Mouse (Mus musculus): Measurements from ENCODE around the gene Nhsl1.
A peak's percentile ranks its signal among the peaks of the same experiment; 100 is the strongest.
"Not testable (repeated sequence)": the region's sequence is repeated elsewhere in the genome, so short reads cannot be mapped to it uniquely, and the experiment has no call there.

Nhsl1 gene

DNA sequence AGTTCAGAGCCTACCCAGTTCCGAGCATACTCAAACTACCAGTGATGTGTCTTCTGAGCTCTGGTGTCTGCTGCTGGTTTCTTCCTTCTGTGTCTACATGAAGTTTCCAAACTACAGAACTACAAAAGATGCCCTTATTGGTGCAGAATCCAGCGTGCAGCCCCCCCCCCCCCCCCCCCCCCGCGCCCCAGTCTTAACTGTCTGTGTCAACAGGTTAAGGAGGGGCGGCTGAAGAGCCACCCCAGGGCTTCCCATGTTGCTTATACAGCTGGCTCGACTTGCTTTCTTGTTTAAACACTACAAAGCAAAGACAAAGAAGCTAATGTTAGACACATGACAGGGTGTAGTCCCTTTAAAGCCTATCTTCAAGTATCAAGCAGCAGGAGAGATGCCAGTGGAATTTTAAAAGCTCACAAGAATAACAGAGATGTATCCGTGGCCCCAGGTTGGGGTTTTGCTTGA is 127.6 kb downstream of the Nhsl1 start:
- no peak for DNase-seq (ENCODE audit: low spot score)

DNA sequence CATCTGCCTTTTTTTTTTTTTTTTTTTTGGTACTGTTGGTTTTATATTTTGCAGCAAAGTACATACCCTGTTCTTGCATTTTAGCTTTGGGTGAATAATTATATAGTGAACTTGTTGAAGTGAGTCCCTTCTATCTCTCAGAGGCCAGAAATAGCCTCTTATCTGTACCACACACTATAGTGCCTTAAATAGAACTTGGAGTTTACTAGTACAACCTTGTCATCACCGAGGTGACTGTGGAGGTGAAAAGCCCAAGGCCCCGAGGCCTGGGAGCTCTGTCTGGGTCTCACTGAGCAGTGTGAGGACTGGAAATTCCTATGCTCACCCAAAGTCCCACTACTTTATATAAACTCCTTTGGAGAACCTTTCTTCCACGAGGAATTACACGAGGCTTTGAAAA is 128.5 kb downstream of the Nhsl1 start:
- no peak for DNase-seq (ENCODE audit: low spot score)

DNA sequence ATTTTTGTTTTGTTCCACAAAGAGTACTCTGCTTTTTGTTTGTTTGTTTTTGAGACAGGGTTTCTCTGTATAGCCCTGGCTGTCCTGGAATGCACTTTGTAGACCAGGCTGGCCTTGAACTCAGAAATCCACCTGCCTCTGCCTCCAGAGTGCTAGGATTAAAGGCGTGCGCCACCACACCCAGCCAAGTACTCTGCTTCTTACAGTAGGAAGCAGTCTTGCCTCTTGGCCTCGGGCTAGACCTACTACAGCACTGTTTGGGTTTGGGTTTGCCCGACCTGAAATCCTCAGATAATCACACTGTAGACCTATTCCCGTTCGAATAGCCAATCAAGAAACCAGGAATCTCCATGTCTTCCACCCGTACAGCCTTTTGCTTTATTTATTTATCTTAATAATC is 130.1 kb downstream of the Nhsl1 start:
- DNase-seq (ENCODE audit: low spot score), result not testable (repeated sequence)

DNA sequence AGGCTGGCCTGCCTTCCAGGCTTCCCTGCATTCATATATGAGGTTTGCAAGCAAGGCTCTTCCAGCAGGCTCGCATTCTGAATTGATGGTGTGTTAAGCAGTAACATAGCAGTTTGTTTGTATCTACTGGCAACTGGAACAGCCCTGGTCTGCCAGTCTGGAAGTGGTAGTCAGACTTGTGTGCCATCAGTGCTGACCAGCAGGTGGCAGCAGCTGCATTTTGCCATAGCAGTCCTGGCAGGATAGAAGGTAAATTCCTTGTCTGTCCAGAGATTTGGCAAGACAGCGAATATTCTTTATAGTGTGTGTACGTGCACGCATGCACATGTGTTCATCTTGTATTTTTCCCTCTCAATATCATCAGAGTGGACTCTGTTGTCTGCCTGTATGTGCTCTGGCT is 134.6 kb downstream of the Nhsl1 start:
- peak; percentile 70 for DNase-seq (ENCODE audit: low spot score)

DNA sequence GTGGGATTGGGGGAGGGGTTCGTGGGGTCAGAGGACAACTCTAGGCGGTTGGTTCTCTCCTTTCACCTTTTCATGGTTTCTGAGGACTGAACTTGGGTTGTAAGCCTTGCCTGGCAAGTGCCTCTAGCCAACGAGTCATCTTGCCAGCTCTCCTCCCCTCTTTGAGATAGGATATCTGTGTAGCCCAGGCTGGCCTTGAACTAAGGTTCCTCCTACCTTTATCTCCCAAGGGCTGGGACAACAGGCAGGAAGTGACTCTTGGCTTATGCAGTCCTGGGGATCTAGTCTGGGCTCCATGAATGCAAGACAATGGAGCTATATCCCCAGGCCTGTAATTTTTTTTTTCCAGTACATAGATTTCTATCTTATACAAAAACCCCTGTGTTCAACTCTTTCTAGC is 135.4 kb downstream of the Nhsl1 start:
- no peak for DNase-seq (ENCODE audit: low spot score)

DNA sequence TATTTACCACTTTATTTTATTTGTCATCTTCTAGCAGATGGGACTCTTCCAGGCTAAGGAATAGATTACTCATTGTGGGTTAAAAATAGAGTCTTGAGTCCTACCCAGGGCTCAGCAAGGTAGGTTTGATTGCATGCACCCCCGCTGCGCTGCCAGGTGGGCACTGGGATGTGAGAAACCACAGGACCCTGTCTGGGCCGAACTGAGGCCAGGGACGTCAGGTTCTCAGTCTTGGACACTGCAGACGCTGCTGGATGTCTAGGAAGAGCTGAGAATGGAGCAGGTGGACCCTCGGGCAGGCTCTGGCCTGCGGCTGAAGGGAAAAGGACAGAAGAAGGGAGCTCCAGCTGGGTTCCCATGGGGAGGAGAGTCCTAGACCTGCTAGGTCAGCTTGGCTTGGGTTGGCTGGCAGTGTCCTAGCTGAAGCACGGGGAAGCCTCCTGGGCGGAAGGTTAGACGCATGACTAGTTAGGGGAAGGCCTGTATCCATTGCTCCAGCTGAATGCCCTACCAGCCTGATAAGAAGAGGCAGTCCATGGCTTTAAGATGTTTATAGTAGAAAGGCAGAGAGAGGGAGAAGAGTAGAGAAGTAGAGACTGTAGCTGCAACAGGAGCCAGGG is 136.6 kb downstream of the Nhsl1 start:
- DNase-seq (ENCODE audit: low spot score), result no peak

DNA sequence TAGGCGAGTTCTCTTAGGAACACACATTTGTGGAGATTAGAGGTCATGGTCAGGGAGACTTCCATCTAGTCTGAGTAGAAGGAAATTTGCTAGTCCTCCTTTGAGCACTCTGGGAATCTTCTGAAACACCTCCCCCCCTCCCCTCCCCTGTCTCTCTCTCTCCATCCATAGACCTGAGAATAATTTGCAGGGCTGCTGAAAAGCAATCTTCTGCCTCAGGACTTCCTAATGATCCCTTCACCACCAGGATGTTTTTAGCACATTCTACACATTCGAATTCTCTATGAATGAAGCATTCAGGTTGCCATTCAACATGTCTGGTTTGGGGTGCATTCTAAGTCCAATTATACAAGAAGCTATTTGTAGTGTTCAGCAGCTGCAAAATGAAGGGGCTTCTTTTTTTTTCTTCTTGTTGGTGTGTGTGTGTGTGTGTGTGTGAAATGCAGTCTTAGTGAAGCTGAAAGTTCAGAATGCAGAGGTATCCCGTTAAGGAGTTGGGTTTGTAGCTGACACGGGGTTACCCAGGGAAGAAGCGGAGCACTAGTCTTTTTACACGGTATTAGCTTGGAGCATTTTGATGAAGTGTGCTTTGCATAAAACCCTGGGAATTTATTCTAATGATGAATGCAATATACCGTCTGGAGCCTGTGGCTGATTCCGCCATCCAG is 139.2 kb downstream of the Nhsl1 start:
- DNase-seq (ENCODE audit: low spot score), result no peak

DNA sequence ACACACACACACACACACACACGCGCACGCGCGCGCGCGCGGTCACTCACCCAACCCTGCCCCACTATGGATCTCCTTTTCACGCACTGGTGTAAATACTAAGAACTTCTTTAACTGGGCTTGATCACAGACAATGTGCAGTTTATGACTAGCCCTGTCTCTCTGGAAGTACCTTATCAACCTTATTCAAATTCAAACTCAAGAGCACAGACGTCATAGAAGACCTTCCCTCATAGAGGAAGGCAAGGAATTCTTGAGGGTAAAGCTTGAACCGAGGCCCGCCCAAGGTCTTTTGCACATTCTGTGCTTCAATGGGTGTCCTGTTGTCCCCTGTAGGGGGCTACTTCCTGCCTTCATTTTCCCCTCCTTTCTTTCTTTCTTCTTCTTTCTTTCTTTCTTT is 142.6 kb downstream of the Nhsl1 start:
- no peak for DNase-seq (ENCODE audit: low spot score)

DNA sequence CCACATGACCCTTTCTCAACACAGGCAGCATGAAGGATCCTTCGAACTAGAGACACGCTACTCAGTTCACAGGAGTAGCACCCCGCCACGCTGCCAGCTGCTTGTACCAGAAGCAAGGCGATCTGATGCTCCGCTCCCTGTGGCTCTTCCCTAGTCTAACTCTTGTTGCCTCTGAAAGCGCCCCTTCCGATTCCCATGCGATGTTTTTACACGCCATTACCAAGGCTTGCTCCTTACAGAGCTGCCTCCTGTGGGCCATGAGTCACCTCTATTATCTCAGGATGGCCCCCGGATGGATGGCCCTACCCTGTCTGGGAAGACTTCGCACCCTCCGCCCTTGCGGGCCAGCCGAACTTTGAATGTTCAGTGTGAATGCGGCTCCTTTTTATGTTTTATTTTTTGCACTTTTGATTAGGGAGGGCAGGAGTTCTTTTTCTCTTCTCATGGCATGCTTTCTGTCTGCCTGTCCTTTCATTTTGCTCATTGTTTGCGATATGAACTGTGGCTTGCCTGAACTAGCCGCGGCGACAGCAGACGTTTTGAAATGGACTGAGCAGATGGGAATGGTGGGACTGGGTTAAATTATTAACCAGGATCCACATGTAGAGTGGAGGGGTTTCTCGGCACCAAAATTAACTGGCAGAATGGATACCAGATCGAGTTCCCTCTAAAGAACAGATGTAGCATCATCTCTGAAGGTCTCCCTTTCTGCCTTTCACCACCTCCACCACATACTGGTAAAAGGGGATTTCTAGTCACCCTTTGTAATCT is 144.5 kb downstream of the Nhsl1 start:
- DNase-seq (ENCODE audit: low spot score), result no peak

DNA sequence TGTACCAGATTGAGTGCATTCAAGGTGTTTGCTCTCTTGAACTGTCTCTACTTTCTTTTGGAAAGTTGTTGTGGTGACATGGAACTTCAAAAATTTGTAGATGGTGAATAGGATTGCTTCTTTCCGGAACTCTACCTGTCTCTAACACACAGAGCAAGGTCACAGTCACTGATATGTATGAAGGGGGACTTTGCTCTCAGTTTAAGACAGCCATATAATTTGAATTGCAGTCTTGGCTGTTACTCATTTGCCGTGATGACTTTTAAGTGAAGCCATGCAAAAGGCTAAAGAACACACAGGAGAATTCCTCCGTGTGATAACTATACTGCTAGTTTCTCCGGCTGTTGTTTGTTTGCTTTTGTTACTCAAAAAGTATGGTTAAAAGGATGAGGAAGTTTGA is 149.6 kb downstream of the Nhsl1 start:
- DNase-seq (ENCODE audit: low spot score), result no peak

DNA sequence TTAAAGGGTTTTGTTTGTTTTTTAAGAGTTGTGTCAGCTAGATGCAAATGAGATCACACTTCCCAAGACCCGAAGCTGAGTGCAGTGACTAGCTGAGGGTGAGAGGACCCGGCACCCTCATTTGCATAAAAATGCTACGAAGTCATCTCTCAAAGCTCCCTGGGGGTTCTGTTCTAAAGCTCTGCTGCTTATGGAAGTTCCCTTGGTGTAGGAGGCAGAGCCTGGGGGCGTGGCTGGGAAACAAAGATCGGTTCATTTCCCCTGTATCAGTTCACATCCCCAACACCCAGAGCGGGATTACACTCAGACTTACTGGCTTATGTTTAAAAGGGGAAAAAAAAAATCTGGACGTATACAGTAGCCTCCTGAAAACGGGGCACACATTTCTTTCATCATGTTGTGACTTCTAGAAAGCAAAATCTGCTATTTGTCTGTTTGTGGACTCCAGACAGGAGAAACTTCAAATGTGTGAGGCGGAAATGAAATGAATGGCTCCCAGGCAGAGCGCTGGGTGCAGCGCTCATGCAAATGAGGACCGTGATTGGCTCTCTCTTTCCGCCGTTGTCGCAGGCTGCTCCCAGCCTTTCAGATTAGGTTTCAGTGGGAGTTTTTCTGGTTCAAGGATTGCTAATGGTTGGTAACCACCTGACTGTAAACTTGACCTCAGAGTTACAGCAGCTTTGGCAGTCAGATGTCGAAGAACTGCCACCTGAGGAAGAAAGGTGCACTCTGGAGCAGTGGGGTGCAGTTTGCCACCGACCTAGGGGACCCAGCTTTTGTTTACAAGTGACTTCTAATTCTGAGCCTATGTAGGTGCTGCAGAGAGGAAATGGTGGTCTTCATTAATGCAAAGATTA is 150.7 kb downstream of the Nhsl1 start:
- no peak for DNase-seq (ENCODE audit: low spot score)

DNA sequence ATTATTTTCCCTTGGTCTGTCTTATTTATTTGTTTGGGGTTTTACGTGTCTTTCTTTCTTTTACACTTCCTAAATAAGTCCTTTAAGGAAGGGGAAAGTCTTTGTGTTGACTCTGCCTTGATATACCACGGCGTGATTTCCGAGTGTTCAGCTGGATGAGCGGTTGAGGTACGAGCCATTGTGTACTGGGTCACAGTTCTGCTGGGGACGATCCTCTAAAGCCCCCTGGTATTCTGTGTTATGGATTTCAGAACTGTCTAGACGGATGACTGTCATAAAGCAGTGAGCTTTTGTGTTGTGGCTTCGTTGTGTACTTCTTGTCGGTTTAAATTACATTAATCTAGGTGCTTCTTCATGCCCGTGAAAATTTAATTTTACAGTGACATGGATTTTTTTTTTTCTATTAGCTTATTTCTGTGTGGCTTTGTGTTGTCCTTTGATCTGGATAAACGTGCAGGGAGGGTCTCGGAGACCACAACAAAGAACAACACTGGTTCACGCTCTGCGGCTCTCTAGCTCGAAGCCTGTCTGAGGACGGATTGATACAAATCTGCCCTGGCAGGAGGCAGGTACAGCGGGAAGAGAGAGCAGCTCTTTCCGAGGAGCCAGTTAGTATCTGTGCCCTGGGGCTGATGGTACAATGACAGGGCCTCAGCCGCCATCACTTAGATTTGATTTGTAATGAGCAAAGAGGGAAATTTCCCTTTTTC is 151.7 kb downstream of the Nhsl1 start:
- no peak for DNase-seq (ENCODE audit: low spot score)

DNA sequence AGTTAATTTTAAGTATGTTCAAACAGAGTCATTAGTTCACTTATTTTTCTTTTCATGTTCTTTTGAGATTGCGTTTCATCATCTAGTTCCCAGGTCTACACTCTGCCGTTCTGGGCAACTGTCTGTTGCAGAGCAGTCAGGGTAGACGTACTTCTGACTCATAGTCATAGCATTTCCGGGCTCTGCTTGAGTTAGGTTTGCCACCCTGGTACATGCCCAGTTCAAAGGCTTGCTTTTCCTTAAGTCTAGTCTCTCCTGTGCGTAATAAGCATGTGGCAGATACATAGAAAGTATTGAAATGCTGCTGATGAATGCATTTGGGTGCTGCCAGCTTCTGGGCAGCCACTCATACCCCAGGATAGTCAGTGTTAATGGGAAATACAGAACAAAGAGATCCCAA is 152.9 kb downstream of the Nhsl1 start:
- no peak for DNase-seq (ENCODE audit: low spot score)

DNA sequence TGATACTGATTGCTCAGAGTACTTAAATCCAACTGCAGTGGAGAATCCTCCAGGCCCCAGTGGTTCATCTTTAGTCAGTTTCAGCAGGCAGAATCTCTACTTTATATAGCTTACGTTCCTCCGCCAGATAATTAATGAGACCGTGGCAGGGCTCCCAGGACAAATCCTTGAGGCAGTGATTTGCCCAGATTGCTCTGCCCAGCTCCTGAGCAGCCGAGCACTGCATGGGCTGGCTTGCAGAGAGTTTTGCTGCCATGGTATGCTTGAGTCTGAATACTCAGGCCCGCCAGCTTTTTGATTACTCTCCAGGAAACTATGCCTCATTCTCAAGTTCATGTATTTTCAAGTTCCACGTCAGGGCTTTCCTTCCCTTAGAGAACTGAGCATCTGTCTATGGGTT is 156.3 kb downstream of the Nhsl1 start:
- DNase-seq (ENCODE audit: low spot score), result no peak

DNA sequence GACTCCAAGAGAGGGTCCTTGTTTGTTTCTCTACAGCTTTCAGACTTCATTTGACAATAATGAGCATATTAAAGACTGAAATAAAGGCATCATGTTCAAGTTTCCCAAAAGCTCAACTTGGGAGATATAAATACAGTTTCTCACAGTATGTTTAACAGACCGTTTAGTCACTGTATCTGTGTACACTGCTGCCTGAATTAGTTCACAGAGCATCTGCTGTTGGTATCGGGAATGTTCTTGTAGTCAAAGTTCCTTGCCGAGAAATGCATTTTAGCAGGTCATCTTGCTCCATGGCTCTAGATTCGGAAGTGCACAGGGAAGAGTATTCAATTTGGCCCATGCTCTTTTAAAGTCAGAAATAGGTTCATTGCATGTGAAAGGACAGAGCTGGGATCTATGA is 159.5 kb downstream of the Nhsl1 start:
- no peak for DNase-seq (ENCODE audit: low spot score)

DNA sequence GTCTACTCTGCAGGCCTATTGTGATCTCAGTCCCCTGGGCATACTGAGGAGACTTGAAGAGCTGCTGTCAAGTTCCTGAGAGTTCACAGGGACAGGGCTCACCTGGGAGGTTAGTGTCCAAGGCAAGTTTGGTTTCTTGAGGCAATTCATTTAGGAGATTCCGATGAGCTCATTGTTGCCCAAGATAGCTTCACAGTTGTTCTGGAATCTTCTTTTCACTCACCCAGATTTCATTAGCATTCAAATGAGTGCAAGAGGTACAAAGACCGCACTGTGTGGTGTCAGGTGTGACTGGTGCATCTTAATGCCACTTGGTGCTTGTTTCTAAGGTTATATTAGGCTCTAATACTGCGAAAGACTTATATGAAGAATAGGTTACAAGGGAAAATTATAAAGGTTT is 160.5 kb downstream of the Nhsl1 start:
- no peak for DNase-seq (ENCODE audit: low spot score)

DNA sequence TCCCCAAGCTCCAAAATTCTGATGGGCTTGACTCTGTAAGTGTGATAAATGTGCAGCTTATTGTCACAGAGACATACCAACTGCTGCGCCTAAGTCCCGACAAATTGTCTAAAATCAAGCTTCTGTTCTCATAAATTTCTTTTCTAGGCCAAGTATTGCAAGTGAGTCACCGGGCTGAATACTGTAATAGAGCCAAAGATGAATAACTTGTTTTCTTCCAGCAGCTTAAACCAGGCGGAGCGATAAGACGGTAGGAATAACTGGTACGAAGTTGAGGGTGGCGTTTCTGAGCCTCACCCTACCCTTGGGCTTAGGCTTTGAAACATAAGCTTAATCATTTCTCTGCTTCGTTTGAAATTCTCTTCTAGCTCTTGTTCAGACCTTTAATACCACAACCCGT is 162.1 kb downstream of the Nhsl1 start:
- DNase-seq (ENCODE audit: low spot score), result no peak

DNA sequence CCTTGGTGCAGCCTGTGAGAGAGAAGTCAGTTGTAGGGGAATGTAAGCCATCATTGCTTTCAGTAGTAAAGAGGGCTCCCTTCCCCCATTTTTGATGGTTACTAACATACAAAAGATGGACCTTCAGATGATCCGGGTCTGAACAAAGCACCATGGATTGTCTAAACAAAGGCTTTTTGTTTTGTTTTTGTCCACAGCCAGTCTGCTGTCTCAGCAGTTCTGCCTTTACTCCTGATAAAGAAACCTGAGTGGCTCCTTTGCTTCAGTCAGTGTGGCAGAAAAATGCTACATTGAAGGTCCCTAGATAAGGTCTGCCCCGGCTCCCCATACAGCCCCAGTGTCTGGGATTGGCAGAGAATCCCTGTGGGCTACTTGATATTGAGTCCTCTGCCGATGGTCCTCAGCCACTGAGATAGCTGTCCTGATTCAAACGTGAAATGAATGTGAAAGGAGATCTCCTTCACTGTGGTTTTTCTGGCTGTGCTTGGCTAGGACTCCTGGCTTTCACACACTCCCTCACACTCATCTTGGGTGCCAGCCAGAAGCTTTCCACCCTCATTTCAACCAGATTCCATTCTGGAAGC is 163.9 kb downstream of the Nhsl1 start:
- no peak for DNase-seq (ENCODE audit: low spot score)

DNA sequence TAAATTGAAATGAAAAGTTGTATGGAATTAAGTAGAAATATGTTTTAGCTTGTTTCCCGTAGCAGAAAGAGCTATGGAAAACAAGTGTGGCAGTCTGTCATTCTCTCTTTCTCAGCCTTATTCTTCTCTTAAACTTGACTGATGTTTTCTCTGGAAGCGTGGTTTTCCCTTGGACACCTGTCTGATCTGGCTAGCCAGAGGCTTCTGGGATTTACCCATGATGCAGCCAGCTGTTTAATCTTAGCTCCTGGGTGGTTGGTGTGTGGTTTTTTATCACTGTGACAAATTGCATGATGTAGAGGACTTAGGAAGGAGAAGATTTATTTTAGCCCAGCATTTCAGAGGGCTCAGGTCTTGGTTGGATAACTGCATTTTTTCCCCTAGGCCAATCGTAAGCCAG is 164.9 kb downstream of the Nhsl1 start:
- no peak for DNase-seq (ENCODE audit: low spot score)

DNA sequence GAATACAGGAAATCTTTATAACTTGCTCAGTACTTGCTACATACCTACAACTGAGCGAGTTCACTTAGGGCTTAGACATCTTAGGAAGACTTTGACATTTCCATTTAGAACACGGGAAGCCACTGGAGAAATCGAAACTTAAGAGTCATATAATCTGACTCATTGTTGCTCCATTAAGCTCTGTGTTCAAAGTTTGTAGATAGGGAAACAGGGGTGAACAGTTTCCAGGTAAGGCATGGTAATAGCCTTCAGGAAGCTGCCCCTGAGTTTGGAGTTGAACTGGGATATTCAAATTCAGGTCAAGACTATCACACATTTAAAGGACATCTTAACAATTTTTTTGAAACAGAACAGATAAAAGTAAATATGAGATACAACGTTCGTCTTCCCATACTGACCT is 165.9 kb downstream of the Nhsl1 start:
- DNase-seq (ENCODE audit: low spot score), result no peak

DNA sequence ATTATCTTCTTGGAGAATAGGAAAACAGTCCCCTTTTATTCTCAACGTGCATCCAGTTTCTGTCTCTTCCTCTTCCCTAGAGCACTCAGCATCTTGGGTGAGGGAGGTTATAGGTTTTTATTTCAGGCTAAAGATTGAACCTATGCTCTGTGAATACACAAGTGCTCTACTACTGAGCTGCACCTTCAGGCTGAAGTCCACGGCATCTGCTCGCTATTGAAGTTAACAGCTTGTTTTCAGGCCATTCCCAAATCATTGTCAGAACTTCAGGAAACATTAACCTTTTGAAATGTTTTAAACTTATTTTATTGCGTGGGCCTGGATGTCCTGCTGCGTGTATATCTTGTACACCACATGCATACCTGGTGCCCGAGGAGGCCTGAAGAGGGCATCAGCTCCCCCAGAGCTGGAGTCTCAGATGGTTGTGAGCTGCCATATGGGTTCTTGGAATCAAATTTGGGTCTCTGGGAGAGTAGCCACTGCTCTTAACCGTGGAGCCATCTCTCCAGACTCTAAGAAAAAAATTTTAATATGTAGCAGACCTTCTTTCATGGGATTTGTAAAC is 169.5 kb downstream of the Nhsl1 start:
- no peak for DNase-seq (ENCODE audit: low spot score)

Measured in urinary bladder, postnatal 25 days (tissue).